Mouse (Mus musculus): ENCODE measurements around the gene Lrrn2.

- TF ChIP-seq CTCF (IDR thresholded peaks at IDR 0.05; ENCODE audit: borderline replicate concordance, insufficient read depth, low read length), result no peak
- no peak for TF ChIP-seq POLR2A (IDR thresholded peaks at IDR 0.05; ENCODE audit: low read depth, low read length)
These were observed 14.5 kb upstream of the Lrrn2 start for GRCm38 (mm10) chr1:132865585-132865984.
